Mouse (Mus musculus): ENCODE data around the gene Pou3f1. TPM values are rescaled to one million over a fixed set of nuclear protein-coding genes. Genes with fewer than 3 reads are reported as not detected.

Pou3f1 gene
- polyA plus RNA-seq, 1 experiment from 2014 or later = 3.0 TPM

DNA sequence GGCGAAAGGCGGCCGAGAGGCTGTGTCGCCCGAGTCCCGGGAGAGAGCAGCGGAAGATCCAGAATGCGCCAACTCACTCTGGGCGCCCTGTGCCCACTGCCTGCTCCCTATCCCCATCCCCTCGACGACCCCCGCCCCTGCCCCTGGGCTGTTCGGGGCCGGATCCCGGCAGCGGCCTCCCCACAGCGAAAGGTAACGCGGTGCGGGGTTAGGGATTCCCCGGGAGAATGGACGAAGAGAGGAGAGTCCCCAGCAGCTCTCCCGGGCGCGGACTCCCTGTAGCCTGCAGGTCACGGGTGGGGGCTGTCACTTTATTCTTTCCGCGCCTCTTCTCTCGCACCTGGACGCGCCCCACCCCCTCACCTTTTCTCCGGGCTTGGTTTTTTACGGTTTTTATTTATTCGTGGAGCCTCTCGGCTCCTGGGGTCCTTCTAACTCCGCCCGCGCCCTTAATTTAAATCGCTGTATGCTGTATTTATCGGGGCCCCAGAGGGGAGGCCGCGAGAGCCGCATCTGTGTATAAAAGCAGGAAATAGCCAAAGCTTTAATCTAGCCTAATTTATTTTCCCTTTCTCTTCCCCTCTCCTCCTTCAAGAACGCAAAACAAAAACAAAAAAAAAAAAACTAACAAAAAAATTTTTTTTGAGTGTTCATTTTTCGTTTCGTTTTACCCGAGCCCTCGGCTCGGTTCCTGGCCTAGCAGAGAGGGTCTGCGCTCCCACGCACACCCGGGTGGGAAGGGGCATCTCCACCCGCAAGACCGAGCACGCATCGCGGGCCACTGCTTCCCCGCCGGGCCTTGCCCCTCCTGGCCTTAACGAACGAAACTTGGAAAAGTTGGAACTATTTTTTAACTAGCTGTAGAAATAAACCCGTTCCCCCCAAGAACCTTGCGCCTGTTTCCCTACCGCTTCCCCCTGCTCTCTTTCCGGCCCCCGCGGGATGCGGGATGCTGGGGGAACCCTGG lies 2.9 kb downstream of the Pou3f1 start:
- peak overlapping the region; percentile 48 for H3K9ac ChIP-seq (ENCODE audit: low read depth, low read length)

DNA sequence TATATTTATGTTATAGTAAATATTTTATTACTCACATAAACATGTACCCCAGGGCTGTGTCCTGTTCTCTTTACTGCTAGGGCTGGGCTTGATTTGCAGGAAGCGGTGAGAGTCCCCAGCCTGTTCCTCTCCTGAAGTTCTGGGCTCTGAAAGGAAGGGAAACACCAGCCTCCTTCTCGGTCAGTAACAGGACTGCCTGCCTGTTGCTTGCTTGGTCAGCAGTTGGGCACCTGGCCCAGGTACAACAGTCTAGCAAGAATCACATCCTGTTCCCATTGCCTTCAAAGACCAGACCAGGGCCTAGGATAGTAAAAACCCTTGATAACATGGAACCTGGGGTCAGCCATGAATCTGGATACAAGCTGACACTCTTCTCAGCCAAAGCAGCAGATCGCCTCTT lies 4.0 kb downstream of the Pou3f1 start:
- H3K4me1 ChIP-seq (ENCODE audit: control insufficient read depth, insufficient read depth, low read depth, low read length) = peaks cover 24% of the 10 kb centered on the region
- no peak for ATAC-seq

More for the DNA sequence above, 2.9 kb downstream of the Pou3f1 start:
- Histone ChIP-seq H3K4me3 (ENCODE audit: low read length) (peak overlapping the region; percentile 58), H3K4me1 (ENCODE audit: control insufficient read depth, insufficient read depth, low read depth, low read length) (peaks cover 22% of the 10 kb centered on the region), H3K27ac (ENCODE audit: low read depth, low read length) (no peak overlapping the region), H3K36me3 (ENCODE audit: control insufficient read depth, insufficient read depth, low read length) (no peaks in the 10 kb centered on the region), H3K27me3 (replicated peaks; ENCODE audit: control insufficient read depth, insufficient read depth, low read length) (peaks cover 44% of the 10 kb centered on the region), H3K4me2 (ENCODE audit: low read length) (peak overlapping the region; percentile 88), H3K9me3 (ENCODE audit: control insufficient read depth, low read length) (no peaks in the 10 kb centered on the region)
- no peak for ATAC-seq
- WGBS = 1% methylated on average over 68 of the region's 68 CpGs

DNA sequence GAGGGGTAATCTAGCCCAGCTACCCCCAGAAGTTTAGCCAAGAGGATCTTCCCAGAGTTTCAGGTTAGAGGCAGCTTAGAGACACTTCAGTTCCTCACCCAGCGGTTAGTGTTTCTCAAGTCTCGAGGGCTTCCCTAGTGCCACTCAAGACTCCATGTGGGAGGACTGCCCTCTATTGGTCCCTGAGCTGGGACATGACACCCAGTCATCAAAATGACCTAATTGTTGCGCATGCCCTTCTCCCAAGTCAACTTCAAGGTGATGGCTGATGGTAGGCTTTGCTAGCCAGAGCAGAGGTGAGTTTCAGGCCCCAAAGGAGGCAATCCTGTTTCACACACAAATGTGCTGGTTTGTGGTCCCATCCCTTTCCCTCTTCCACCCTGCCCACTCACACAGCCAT lies 6.4 kb downstream of the Pou3f1 start:
- H3K27me3 ChIP-seq (replicated peaks; ENCODE audit: control insufficient read depth, insufficient read depth, low read length) = peaks cover 54% of the 10 kb centered on the region
- no peak overlapping the region for H3K27ac ChIP-seq (ENCODE audit: low read depth, low read length)
- no peaks in the 10 kb centered on the region for H3K36me3 ChIP-seq (ENCODE audit: control insufficient read depth, insufficient read depth, low read length)
- no peak for ATAC-seq
- H3K4me2 ChIP-seq (ENCODE audit: low read length) = no peak overlapping the region
- no peak overlapping the region for H3K4me3 ChIP-seq (ENCODE audit: low read length)
- peaks cover 21% of the 10 kb centered on the region for H3K4me1 ChIP-seq (ENCODE audit: control insufficient read depth, insufficient read depth, low read depth, low read length)
- no peak overlapping the region for H3K9ac ChIP-seq (ENCODE audit: low read depth, low read length)
- 66% methylated on average over 3 of the region's 3 CpGs for WGBS
- H3K9me3 ChIP-seq (ENCODE audit: control insufficient read depth, low read length) = no peaks in the 10 kb centered on the region

More for the DNA sequence above, 4.0 kb downstream of the Pou3f1 start:
- H3K27ac ChIP-seq (ENCODE audit: low read depth, low read length) = no peak overlapping the region
- no peaks in the 10 kb centered on the region for H3K36me3 ChIP-seq (ENCODE audit: control insufficient read depth, insufficient read depth, low read length)
- peak overlapping the region; percentile 22 for H3K4me2 ChIP-seq (ENCODE audit: low read length)
- WGBS = 58% methylated on average over 3 of the region's 3 CpGs
- H3K27me3 ChIP-seq (replicated peaks; ENCODE audit: control insufficient read depth, insufficient read depth, low read length) = peaks cover 38% of the 10 kb centered on the region
- H3K9ac ChIP-seq (ENCODE audit: low read depth, low read length) = no peak overlapping the region
- H3K4me3 ChIP-seq (ENCODE audit: low read length) = no peak overlapping the region
- no peaks in the 10 kb centered on the region for H3K9me3 ChIP-seq (ENCODE audit: control insufficient read depth, low read length)

DNA sequence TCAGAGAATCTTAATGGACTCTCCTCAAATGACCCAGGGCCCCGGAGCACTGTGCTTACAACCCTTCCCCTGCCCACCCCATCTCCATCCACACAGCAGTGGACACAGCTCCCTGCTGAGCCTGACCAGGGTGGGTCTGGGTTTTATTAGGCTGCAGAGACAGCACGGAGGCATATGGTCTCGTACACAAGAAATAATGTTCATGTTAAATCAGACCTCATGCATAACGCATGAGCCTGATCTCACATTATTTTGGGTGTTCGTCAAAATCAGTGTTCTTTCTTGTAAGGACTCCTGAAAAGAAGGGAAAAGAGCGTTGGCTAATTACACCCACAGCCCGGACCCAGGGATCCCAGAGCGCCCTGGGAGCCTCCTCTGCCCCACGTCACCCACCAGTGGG lies 7.6 kb downstream of the Pou3f1 start:
- H3K27me3 ChIP-seq (replicated peaks; ENCODE audit: control insufficient read depth, insufficient read depth, low read length) = peaks cover 47% of the 10 kb centered on the region
- 46% methylated on average over 9 of the region's 9 CpGs for WGBS
- no peak for ATAC-seq
- peaks cover 17% of the 10 kb centered on the region for H3K4me1 ChIP-seq (ENCODE audit: control insufficient read depth, insufficient read depth, low read depth, low read length)
- no peak overlapping the region for H3K9ac ChIP-seq (ENCODE audit: low read depth, low read length)
- no peaks in the 10 kb centered on the region for H3K9me3 ChIP-seq (ENCODE audit: control insufficient read depth, low read length)
- no peak overlapping the region for H3K4me2 ChIP-seq (ENCODE audit: low read length)
- H3K36me3 ChIP-seq (ENCODE audit: control insufficient read depth, insufficient read depth, low read length) = no peaks in the 10 kb centered on the region
- H3K27ac ChIP-seq (ENCODE audit: low read depth, low read length) = no peak overlapping the region
- no peak overlapping the region for H3K4me3 ChIP-seq (ENCODE audit: low read length)

DNA sequence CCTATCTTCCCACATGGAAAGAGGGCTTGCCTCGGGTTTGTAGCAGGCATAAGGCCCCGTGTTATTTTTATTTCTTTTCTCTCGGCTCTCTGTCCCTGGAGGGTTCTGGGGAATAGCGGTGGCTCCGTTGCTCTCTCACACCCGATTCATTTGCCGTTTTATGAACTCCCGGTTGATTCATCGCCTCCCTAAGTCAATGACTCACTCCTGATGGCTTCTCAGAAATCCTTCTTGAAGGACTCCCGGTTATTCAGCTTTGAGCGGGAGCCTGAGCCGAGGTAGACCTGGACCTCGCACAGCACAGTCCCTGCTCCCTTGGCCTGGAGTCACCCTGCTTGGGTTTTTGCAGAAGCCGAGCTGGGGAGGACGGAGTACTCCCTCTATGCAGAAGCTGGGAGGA lies 8.0 kb downstream of the Pou3f1 start:
- Histone ChIP-seq H3K4me3 (ENCODE audit: low read length) (no peak overlapping the region), H3K27ac (ENCODE audit: low read depth, low read length) (no peak overlapping the region), H3K36me3 (ENCODE audit: control insufficient read depth, insufficient read depth, low read length) (no peaks in the 10 kb centered on the region), H3K9me3 (ENCODE audit: control insufficient read depth, low read length) (no peaks in the 10 kb centered on the region), H3K4me1 (ENCODE audit: control insufficient read depth, insufficient read depth, low read depth, low read length) (peaks cover 12% of the 10 kb centered on the region), H3K4me2 (ENCODE audit: low read length) (no peak overlapping the region), H3K9ac (ENCODE audit: low read depth, low read length) (no peak overlapping the region), H3K27me3 (replicated peaks; ENCODE audit: control insufficient read depth, insufficient read depth, low read length) (peaks cover 47% of the 10 kb centered on the region)
- 54% methylated on average over 15 of the region's 15 CpGs for WGBS
- ATAC-seq = no peak

DNA sequence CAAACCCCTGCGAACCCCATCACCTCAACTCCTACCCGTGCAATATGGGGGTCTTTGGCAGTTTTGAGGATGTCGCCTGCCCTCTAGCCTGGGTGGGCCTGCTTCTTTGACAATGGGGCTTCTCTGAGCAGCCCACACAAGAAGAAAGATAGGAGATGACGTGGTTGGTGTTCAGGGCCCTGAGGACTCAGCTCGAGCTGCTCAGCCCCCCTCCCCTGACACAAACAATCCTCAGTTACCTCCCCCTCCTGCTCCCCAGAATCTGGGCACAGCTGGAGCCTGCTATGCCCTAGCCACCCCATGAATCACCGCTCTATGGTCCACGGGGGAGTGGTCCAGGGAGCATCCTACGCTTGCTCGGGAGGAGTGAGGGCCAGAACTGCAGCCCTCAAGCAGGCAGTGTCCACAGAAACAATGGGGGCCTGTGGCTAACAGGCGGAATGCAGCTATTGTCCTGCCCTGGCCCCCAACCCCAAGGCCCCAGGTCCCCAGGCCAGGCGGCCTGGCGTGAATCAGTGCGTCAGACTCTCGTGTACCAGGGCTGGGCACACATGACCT lies 10.9 kb downstream of the Pou3f1 start:
- no peak for ATAC-seq
- WGBS = 26% methylated on average over 14 of the region's 14 CpGs
- Histone ChIP-seq H3K4me3 (ENCODE audit: low read length) (no peak overlapping the region), H3K4me2 (ENCODE audit: low read length) (no peak overlapping the region), H3K27me3 (replicated peaks; ENCODE audit: control insufficient read depth, insufficient read depth, low read length) (peaks cover 35% of the 10 kb centered on the region), H3K9ac (ENCODE audit: low read depth, low read length) (no peak overlapping the region; the same call in 1 of the 2 replicates), H3K9me3 (ENCODE audit: control insufficient read depth, low read length) (no peaks in the 10 kb centered on the region), H3K4me1 (ENCODE audit: control insufficient read depth, insufficient read depth, low read depth, low read length) (peaks cover 19% of the 10 kb centered on the region), H3K27ac (ENCODE audit: low read depth, low read length) (no peak overlapping the region), H3K36me3 (ENCODE audit: control insufficient read depth, insufficient read depth, low read length) (no peaks in the 10 kb centered on the region)

DNA sequence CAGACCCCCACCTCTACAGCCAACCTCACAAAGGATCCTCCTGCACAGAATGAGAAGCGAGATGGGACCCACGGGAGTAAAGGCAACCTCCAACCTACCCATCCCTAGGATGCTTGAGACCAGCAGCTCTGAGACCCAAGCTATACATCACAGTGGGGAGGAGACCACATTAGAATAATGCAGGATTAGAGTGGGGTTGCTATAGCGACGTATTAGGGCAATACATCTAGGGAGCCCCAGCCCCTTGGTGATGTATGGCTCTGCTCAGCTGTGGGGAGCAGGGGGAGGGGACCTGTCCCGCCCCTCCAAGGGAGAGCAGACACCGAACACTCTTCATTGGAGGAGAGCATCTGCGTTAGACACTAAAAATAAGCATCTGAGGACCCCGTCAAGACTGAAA lies 11.5 kb downstream of the Pou3f1 start:
- Histone ChIP-seq H3K4me2 (ENCODE audit: low read length) (no peak overlapping the region), H3K27me3 (replicated peaks; ENCODE audit: control insufficient read depth, insufficient read depth, low read length) (peaks cover 29% of the 10 kb centered on the region), H3K36me3 (ENCODE audit: control insufficient read depth, insufficient read depth, low read length) (no peaks in the 10 kb centered on the region), H3K4me3 (ENCODE audit: low read length) (no peak overlapping the region), H3K9me3 (ENCODE audit: control insufficient read depth, low read length) (no peaks in the 10 kb centered on the region), H3K9ac (ENCODE audit: low read depth, low read length) (no peak overlapping the region), H3K4me1 (ENCODE audit: control insufficient read depth, insufficient read depth, low read depth, low read length) (peaks cover 25% of the 10 kb centered on the region), H3K27ac (ENCODE audit: low read depth, low read length) (no peak overlapping the region)
- 15% methylated on average over 7 of the region's 8 CpGs for WGBS
- ATAC-seq = 0 out of 2 replicates have a peak, but pooled peaks have one; percentile 22

DNA sequence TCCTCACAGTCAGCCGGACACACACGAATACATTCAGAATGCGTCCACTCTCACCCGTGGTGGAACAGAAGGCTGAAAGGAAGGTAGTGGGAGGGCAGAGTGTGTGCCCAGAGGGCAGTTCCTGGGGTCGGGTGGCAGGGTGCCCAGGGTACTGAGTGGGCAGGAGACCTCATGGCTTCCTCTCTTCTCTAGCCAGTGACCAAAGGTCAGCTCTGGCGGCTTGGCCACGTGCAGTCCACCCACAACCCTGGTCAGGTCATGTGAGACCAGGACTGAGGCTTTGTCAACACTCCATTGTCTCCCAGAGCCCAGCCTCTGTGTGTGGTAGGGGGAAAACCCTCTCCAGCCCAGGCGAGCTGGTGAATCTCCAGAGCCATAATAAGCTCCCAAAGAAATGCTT lies 13.6 kb downstream of the Pou3f1 start:
- no peak overlapping the region for H3K9ac ChIP-seq (ENCODE audit: low read depth, low read length)
- H3K4me2 ChIP-seq (ENCODE audit: low read length) = no peak overlapping the region
- 59% methylated on average over 8 of the region's 8 CpGs for WGBS
- no peaks in the 10 kb centered on the region for H3K36me3 ChIP-seq (ENCODE audit: control insufficient read depth, insufficient read depth, low read length)
- no peaks in the 10 kb centered on the region for H3K9me3 ChIP-seq (ENCODE audit: control insufficient read depth, low read length)
- no peak overlapping the region for H3K4me3 ChIP-seq (ENCODE audit: low read length)
- H3K4me1 ChIP-seq (ENCODE audit: control insufficient read depth, insufficient read depth, low read depth, low read length) = peaks cover 33% of the 10 kb centered on the region
- no peak for ATAC-seq
- H3K27ac ChIP-seq (ENCODE audit: low read depth, low read length) = no peak overlapping the region
- H3K27me3 ChIP-seq (replicated peaks; ENCODE audit: control insufficient read depth, insufficient read depth, low read length) = peaks cover 22% of the 10 kb centered on the region

DNA sequence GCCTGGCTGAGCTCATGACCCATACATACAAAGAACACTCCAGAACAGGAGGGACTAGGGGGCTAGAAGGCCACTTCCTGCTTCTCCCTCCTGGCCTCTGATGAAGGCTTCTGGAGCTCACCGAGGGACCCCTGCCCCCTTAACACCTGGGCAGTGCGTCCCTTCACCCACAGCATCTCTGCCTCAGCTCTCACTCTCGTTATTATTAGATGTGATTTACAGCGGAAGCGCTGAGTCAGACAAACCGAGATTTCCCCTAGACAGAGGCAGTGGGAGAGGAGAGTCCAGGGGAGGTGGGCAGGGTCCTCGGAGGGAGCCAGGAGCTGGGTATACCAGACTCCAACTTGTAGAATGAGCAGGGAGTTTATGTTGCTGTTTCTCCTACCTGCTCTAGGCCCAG lies 15.0 kb downstream of the Pou3f1 start:
- Histone ChIP-seq H3K27me3 (replicated peaks; ENCODE audit: control insufficient read depth, insufficient read depth, low read length) (peaks cover 17% of the 10 kb centered on the region), H3K36me3 (ENCODE audit: control insufficient read depth, insufficient read depth, low read length) (no peaks in the 10 kb centered on the region), H3K9ac (ENCODE audit: low read depth, low read length) (no peak overlapping the region), H3K4me2 (ENCODE audit: low read length) (no peak overlapping the region), H3K4me1 (ENCODE audit: control insufficient read depth, insufficient read depth, low read depth, low read length) (peaks cover 33% of the 10 kb centered on the region), H3K27ac (ENCODE audit: low read depth, low read length) (no peak overlapping the region), H3K4me3 (ENCODE audit: low read length) (no peak overlapping the region), H3K9me3 (ENCODE audit: control insufficient read depth, low read length) (no peaks in the 10 kb centered on the region)
- 37% methylated on average over 7 of the region's 7 CpGs for WGBS
- no peak for ATAC-seq

Data from hindbrain, embryonic 16.5 days (tissue).